Mouse (Mus musculus): ENCODE data around the gene Pex7.

Pex7 gene

GRCm38 (mm10) chr10:19811436-19812172 is 95.9 kb downstream of the Pex7 start:
- DNase-seq (ENCODE audit: low spot score in 2 of 2) = peak in 1 of 2 experiments; percentile 13

DNA sequence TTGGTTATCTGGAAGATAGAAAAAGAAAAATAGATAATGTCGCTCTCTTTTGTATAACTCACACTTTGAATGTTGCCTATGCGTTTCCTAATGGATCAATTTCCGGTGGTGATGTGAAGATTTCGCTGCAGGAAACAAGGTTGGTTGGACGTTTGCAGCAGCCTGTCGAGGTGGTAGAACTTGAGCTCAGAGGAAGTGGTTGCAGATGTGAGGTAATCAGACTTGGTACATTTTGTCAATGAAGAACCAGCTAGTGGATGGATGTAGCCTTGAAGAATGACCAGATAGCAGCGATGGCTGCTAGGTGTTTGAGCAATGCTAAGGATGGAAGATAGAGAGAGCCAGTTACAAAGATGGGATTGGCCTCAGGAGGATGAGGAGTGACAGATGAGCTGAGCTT is 102.7 kb downstream of the Pex7 start:
- no peak for DNase-seq (ENCODE audit: low spot score in 2 of 2)

Data from right cerebral cortex, postnatal 36 days (tissue).